Mouse (Mus musculus) brain, embryonic 14.5 days (tissue): ENCODE data around the gene Gm17660.

Experiments
- CTCF ChIP-seq: fragments of 200-500 bp; IDR thresholded peaks from 2 replicates; pipeline ENCODE4 v1.5.1; 2012; ENCODE audit warnings: inconsistent platforms, mild to moderate bottlenecking, moderate library complexity, borderline replicate concordance; ENCODE audit not compliant: insufficient read depth, insufficient read length; ENCODE audit errors: extremely low read depth
- POLR2A ChIP-seq: fragments of 200-500 bp; IDR thresholded peaks from 2 replicates; pipeline ENCODE4 v1.6.1; 2012; ENCODE audit warnings: mild to moderate bottlenecking, inconsistent platforms, borderline replicate concordance; ENCODE audit not compliant: poor library complexity, insufficient read depth, insufficient read length, severe bottlenecking; ENCODE audit errors: extremely low read depth

DNA sequence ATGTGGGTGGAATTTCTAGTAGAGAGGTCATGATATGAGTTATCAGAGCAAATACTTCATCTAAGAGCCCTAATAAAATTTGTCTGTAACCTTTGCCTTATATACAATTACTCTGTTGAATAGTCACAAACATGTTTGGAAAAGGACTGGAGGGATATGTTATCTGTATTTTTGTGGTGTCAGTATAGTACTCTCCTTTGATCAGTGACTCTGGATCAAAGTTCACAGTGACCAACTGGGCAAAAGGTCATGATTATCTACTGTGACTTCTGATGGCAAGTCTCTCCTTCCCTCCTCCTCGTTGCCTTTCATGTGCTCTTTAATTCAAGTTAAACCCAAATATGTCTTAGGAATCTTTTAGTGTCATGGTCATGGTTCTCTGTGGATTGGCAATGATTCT, 41.6 kb downstream of the Gm17660 start:
- TF ChIP-seq CTCF = no peak
- TF ChIP-seq POLR2A = no peak
